Mouse (Mus musculus): ENCODE measurements at regions not wholly inside any gene's neighbourhood (a gene's known extent, or its start where the extent isn't known, plus 50 kb on each side); places are given as distances from the start of the nearest gene placed in this dataset.
A peak's percentile ranks its signal among the peaks of the same experiment; 100 is the strongest.

DNA sequence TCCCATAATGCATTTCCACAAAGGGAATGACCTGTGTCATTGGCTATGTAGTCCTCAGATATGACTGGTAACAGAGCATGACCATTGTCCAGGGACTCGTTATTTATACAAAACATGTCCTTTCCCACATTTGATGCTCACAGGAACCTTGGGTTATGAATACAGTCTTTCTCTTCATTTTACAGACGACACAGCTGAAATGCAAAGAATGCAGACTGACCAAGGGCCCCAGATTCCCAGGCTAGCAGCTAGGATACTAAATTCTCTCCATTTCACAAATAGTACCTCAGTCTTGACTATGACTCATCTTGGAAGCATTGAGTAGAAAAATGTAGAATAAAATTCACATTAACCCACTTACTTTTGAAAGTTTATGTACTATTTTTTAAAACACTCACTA is 182.7 kb upstream of the Sox4 start:
- DNase-seq (ENCODE audit: low spot score in 2 of 2): no peak

- DNase-seq (ENCODE audit: low spot score in 2 of 2): no peak
Measured at GRCm38 (mm10) chr13:29127499-29127898, 174.0 kb upstream of the Sox4 start.

DNA sequence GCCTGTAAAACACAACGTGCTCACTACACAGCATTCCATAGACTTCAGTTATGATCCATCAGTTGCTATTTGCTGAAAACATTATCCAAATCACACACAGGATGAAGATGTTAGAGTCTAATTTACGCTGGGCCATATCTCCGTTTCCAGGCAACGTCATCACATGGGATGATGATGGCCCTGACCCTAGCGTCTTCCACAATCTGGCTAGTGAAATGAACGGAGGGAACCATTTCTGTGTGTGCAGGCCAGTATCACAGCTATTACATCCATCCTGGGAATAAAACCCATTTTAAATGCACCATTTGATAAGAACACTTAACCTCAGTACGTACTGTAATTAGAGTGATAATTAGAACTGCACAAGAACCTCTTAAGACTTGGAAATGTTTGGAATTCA is 170.0 kb upstream of the Sox4 start:
- no peak for DNase-seq (ENCODE audit: low spot score in 2 of 2)

DNA sequence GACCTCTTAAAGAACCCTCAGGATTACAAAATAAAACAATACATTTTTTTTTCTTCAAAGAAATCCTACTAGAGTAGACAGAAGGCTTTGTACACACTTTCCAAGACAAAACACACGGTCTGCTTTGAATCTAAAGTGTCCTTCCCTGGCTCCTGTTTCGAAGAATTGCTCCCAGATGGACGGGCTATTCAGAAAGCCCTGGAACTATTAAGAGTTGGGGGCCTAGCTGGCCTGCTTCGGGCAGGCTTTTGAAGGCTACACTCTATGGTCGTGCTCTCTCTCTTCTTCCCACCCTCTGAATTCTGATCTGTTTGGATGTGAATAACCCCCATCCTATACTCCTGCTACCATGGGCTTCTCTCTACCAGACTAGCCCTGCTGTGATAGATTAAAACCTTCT is 167.6 kb upstream of the Sox4 start:
- DNase-seq (ENCODE audit: low spot score in 2 of 2): no peak

- no peak for DNase-seq (ENCODE audit: low spot score in 2 of 2)
Measured at GRCm38 (mm10) chr13:29119357-29119756, 165.8 kb upstream of the Sox4 start.

DNA sequence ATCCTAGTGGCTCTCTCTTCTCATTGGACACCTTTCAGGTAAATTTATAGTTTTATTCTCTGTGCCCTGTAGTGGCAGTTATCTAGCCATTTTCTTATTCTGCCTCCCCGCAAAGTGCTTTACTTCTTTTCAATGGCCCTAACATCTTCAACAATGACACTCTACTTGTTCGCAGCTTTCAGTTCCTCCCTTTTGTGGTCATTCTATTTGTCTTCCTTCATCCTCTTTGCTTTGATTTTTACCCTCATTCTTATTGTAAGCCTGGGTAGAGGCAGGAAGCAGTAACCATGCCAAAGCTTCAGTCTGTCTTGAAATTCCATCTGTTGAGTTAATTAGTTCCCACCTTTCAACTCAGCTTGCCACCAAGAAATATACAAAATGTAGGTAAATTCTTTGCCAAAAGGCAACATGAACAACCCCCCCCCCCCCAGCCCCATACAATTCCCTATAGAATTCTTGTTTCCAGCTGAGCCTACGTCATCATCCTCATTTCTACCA is 161.5 kb upstream of the Sox4 start:
- no peak for DNase-seq (ENCODE audit: low spot score in 2 of 2)

GRCm38 (mm10) chr13:29110127-29110526 is 156.6 kb upstream of the Sox4 start:
- peak in 1 of 2 experiments; percentile 4 for DNase-seq (ENCODE audit: low spot score in 2 of 2)

DNA sequence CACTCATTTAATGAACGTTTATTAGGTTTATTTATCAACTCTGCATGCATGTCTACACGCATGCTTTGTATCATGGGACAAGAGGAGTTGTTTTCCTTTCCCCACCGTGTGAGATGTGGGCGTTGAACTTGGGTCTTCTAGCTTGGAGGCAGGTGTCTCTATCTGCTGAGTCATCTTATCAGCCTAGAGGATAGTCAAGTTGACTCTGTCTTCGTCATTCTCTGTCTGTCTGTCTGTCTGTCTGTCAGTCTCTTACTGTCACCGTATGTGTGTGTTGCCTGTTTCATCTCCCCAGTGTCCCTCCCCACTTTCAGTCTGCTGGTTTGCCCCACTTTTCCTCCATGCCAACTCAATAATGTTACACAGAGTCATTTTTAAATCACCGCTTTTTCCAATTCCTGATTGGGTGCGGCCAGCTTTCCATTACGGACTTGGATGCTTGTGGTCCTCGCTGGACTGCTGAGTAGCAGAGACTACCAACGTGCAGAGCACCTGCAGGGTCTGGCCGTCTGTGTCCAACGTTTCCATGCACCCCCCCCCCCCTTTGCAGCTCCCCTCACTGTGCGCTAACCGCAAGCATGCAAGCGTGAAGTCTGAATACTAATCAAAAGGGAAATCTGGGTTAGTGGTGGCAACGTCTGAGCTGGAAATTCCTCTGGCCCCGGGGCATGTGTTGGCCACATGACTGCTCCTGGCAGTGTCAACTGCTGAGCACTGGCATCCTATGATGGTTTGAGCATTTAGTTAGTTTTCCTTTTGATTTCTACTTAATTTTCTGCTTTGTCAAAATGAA is 155.7 kb upstream of the Sox4 start:
- peak in 1 of 2 experiments; percentile 26 for DNase-seq (ENCODE audit: low spot score in 2 of 2)

GRCm38 (mm10) chr13:29108214-29108613 is 154.7 kb upstream of the Sox4 start:
- no peak for DNase-seq (ENCODE audit: low spot score in 2 of 2)

- DNase-seq (ENCODE audit: low spot score in 2 of 2): no peak
Measured at GRCm38 (mm10) chr13:29092166-29092565, 138.7 kb upstream of the Sox4 start.

DNA sequence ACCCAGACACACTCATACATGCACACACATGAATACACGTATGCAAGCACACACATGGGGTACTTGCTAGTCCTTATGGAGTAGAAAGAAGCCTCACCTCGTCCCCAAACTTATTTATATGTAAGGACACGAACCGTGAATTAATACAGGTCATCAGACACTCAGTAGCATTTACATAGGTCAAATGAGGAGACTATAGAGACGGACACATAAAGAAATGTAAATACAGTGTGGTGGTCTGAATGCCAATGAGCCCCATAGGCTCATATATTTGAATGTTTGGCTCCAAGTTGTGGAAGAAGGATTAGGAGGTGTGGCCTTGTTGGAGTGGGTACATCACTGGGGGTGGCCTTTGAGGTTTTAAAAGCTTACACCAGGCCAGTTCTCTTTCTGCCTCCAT is 133.3 kb upstream of the Sox4 start:
- no peak for DNase-seq (ENCODE audit: low spot score in 2 of 2)

GRCm38 (mm10) chr13:29081064-29081463 is 127.6 kb upstream of the Sox4 start:
- no peak for DNase-seq (ENCODE audit: low spot score in 2 of 2)

GRCm38 (mm10) chr13:29079841-29080240 is 126.3 kb upstream of the Sox4 start:
- no peak for DNase-seq (ENCODE audit: low spot score in 2 of 2)

- DNase-seq (ENCODE audit: low spot score in 2 of 2): no peak
Measured at GRCm38 (mm10) chr13:29073630-29074029, 120.1 kb upstream of the Sox4 start.

GRCm38 (mm10) chr13:29063924-29064323 is 110.4 kb upstream of the Sox4 start:
- no peak for DNase-seq (ENCODE audit: low spot score in 2 of 2)

GRCm38 (mm10) chr13:29058685-29059084 is 105.2 kb upstream of the Sox4 start:
- no peak for DNase-seq (ENCODE audit: low spot score in 2 of 2)

GRCm38 (mm10) chr13:29049730-29050129 is 96.2 kb upstream of the Sox4 start:
- DNase-seq (ENCODE audit: low spot score in 2 of 2): no peak

DNA sequence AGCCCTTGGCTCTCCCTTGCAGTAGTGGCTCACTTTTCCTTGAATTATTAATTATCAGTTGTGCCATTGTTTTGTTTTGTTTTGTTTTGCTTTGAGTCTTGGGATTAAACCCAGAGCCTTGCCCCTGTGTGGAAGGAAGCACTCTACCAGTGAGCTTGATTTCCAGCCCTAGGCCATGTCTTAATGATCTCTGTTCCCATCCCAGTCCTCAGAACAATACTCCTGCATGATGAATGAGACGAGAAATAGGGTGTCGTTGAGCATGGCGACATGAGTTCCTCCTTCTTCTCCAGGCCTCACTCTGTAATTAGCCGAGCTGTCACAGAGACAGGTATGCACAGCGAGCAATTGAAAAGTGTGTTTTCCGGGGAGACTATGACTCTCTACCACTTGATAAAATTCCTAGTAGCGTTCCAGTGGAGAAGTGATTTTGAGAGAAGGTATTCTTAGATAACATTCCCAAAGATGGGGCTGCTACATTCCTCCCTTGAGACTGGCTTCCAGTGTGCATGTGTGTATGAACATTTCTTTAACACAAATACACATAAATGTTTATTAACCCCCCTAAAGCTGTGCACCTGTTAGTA is 95.6 kb upstream of the Sox4 start:
- DNase-seq (ENCODE audit: low spot score in 2 of 2): no peak

DNA sequence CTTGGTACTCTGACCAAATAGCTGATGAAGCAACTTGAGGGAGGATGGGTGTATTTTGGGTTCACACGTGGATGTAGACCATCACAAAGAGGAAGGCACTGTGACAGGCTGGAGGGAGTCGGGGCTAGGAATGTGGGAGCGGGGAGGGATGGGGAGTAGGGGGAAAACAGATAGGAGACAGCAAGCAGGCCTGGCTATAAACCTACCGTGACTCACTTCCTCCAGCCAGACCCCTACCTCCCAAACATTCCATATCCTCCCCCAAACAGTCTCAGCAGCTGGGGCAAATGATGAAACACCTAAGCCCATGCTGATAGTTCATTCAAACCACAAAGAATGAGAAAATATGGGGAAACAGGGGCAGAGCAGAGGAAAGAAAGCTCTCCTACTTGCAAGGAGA is 91.1 kb upstream of the Sox4 start:
- DNase-seq (ENCODE audit: low spot score in 2 of 2): no peak

DNA sequence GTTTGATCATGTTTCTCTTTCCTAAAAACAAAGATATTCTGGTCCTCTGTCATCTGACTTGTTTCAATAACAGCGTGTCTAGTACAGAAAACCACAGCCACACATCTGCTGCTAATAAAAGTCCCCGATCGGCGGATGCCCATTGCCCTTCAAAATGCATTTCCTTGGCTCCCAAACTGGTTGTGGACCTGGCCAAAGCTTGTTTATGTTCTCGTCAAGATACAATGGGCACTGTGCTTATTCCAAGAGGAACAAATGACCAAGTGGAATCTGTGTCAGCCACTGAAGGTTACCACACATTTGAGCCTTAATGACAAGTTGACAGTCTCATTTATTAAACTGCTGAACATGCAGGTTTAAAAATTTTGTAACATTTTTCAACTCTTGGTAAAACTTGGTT is 86.8 kb upstream of the Sox4 start:
- no peak for DNase-seq (ENCODE audit: low spot score in 2 of 2)

GRCm38 (mm10) chr13:29034904-29035303 is 81.4 kb upstream of the Sox4 start:
- no peak for DNase-seq (ENCODE audit: low spot score in 2 of 2)

DNA sequence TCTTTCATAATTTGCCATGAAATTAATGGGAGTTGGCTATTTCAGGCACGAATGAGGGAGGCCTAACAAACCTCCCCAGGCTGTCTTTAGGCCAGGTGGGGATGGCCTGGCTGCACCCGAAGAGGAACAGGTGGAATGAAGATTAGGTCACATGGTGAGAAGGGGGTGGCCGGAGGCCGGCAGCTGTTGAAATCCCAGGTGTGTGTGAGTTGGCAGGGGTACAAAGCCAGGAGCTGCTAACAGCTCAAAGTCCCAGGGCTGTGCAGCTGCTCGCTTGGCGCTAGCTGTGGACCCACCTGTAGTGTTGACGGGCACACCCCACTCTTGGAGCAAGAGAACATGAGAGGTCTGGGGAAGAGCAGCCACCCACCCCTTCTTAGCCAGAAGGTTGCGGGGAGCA is 80.9 kb upstream of the Sox4 start:
- DNase-seq (ENCODE audit: low spot score in 2 of 2): peak in 1 of 2 experiments; percentile 19

DNA sequence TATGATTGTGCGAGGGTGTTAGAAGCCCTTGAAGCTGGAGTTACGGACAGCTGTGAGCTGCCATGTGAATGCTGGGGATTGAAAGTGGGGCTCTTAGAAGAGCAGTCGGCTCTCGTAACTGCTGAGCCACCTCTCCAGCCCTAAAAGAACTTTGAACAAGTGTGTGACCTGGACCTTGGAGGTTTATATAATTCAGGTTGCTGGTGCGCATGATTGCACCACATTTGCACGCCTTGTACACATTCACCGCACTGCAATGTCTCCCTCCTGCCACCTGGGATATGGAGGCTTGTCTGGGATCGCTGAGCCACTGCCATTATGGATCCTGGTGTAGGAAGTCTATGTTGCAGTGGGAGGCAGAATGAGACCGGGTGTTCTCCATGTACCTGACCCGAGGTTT is 73.6 kb upstream of the Sox4 start:
- no peak for DNase-seq (ENCODE audit: low spot score in 2 of 2)

Data from cerebellum, postnatal 4 days (tissue).